14 mouse cellular contexts compared by ENCODE assay signal in the genomic region with DNA sequence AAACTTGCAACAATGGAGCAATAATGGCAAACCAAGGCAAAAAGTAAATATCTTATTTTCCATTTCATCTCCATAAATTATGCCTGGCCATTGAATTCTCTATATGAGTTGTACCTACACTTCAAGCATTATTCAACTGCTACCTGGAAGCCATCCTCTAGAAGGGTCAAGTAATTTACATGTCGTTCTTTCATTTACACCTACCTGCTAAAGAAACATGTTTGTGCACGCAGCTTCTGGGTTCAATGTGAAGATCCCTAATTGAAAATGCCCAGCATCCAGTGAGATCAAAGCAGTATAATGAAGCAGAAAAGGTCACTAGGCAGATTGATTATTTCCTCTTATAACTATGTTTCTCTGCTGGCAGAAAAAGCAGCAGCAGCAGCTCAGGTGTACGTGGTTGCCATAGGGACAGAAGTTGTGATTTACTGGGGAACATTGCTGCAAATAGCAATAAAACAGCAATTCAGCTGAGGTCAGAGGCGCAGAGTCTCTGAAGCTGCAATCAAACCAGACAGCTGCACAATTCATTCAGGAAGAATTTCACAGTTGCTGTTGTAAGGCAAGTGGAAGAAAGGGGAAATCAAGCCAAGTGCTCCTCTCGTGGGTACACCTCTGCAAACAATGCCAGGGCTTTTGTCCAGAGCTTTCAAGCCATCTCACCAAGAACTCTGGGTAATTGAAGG.
DNase-seq lines count a peak whose midpoint lies in the region; ATAC-seq and TF ChIP-seq lines count a peak whose summit lies in the region.
"Had no signal": no experiment of that assay in that cellular context is flagged by ENCODE, and none has a peak within 500 bp of the region (broad histone marks: within the 10 kb centered on the region; RNA-seq: fewer than 3 reads in every experiment).

No protein-coding gene starts in this region.

- WGBS in hindbrain, embryonic 15.5 days: 33% methylated on average over 5 of the region's 5 CpGs
- 14% methylated on average over 5 of the region's 5 CpGs for WGBS in limb, embryonic 14.5 days
- WGBS in heart, embryonic 10.5 days: 72% methylated on average over 5 of the region's 5 CpGs

- H3K9me3 ChIP-seq in hindbrain, embryonic 15.5 days: no peaks in the 10 kb centered on the region
- no peaks in the 10 kb centered on the region for H3K9me3 ChIP-seq in limb, embryonic 14.5 days (ENCODE audit: control insufficient read depth, low read length)
- H3K9me3 ChIP-seq in heart, embryonic 10.5 days: no peaks in the 10 kb centered on the region
- H3K9me3 ChIP-seq: liver, embryonic 12.5 days had no signal

- H3K4me2 ChIP-seq in hindbrain, embryonic 15.5 days: peak overlapping the region; percentile 25; the same call in 1 of the 2 replicates
- H3K4me2 ChIP-seq in limb, embryonic 14.5 days (replicated peaks; ENCODE audit: low read depth, low read length, severe bottlenecking): no peak overlapping the region
- H3K4me2 ChIP-seq: liver, embryonic 12.5 days had no signal

- H3K9ac ChIP-seq in hindbrain, embryonic 15.5 days: no peak overlapping the region
- H3K9ac ChIP-seq in limb, embryonic 14.5 days (ENCODE audit: low read depth, low read length, severe bottlenecking): no peak overlapping the region
- H3K9ac ChIP-seq: liver, embryonic 12.5 days had no signal

- H3K4me3 ChIP-seq in hindbrain, embryonic 15.5 days: no peak overlapping the region
- H3K4me3 ChIP-seq in limb, embryonic 14.5 days (replicated peaks; ENCODE audit: low read length): no peak overlapping the region
- no peak overlapping the region for H3K4me3 ChIP-seq in heart, embryonic 10.5 days
- H3K4me3 ChIP-seq: liver, embryonic 12.5 days had no signal

- H3K36me3 ChIP-seq in hindbrain, embryonic 15.5 days: no peaks in the 10 kb centered on the region
- no peaks in the 10 kb centered on the region for H3K36me3 ChIP-seq in limb, embryonic 14.5 days (ENCODE audit: control insufficient read depth, insufficient read depth, low read length)
- H3K36me3 ChIP-seq in heart, embryonic 10.5 days: no peaks in the 10 kb centered on the region
- H3K36me3 ChIP-seq: liver, embryonic 12.5 days had no signal

- ATAC-seq in hindbrain, embryonic 15.5 days (ENCODE audit: low FRiP score, low read depth): peak; percentile 89
- ATAC-seq in limb, embryonic 14.5 days (ENCODE audit: low FRiP score, low read depth): no peak
- ATAC-seq: liver, embryonic 12.5 days had no signal

- H3K27ac ChIP-seq in hindbrain, embryonic 15.5 days (replicated peaks): peak overlapping the region; percentile 75
- no peak overlapping the region for H3K27ac ChIP-seq in limb, embryonic 14.5 days (replicated peaks; ENCODE audit: low read depth, low read length)
- no peak overlapping the region for H3K27ac ChIP-seq in heart, embryonic 10.5 days
- H3K27ac ChIP-seq: liver, embryonic 12.5 days had no signal

- peaks cover 11% of the 10 kb centered on the region; the same call in 1 of the 2 replicates for H3K4me1 ChIP-seq in hindbrain, embryonic 15.5 days (replicated peaks)
- H3K4me1 ChIP-seq in limb, embryonic 14.5 days (ENCODE audit: control insufficient read depth, insufficient read depth, low read length): no peaks in the 10 kb centered on the region
- no peaks in the 10 kb centered on the region for H3K4me1 ChIP-seq in heart, embryonic 10.5 days
- H3K4me1 ChIP-seq: liver, embryonic 12.5 days had no signal

- TF ChIP-seq POLR2A in limb, embryonic 14.5 days (IDR thresholded peaks at IDR 0.05; ENCODE audit: borderline replicate concordance, extremely low read depth, insufficient read depth, insufficient read length): no peak

- H3K27me3 ChIP-seq in hindbrain, embryonic 15.5 days: no peaks in the 10 kb centered on the region
- no peaks in the 10 kb centered on the region for H3K27me3 ChIP-seq in limb, embryonic 14.5 days (ENCODE audit: control insufficient read depth, insufficient read depth, low read length)
- no peaks in the 10 kb centered on the region for H3K27me3 ChIP-seq in heart, embryonic 10.5 days (ENCODE audit: insufficient read depth, poor library complexity, severe bottlenecking)
- H3K27me3 ChIP-seq: liver, embryonic 12.5 days had no signal

- peak; percentile 10 to 27 for DNase-seq in adrenal gland, adult (ENCODE audit: inconsistent age in 2 of 2, low spot score in 1 of 2)
- no peak for DNase-seq in adrenal gland, postnatal 4 days (ENCODE audit: low spot score in 2 of 2)
- DNase-seq in brain, adult 2 months (ENCODE audit: low read depth, low spot score): peak; percentile 56
- DNase-seq in limb, embryonic 14.5 days (ENCODE audit: low spot score): peak; percentile 13
- no peak for DNase-seq in cerebellum, adult 9-11 months
- DNase-seq in heart, embryonic 10.5 days (ENCODE audit: low spot score): no peak
- no peak for DNase-seq in spleen, postnatal 36 days (ENCODE audit: low spot score in 2 of 2)
- DNase-seq: cerebellum, postnatal 36 days; heart, postnatal 10 days; lung, postnatal 10 days; right cerebral cortex, adult 18-20 months; thymus, postnatal 14 days had no signal

Comparison
In these comparisons a context has a peak if more than half of its experiments do, and no peak if none do; other contexts are left out.
1. DNase-seq: peak in adrenal gland, adult (2 of 2), brain, adult 2 months (single experiment) and limb, embryonic 14.5 days (single experiment); none in adrenal gland, postnatal 4 days (0 of 2), cerebellum, adult 9-11 months (single experiment), heart, embryonic 10.5 days (single experiment) and spleen, postnatal 36 days (0 of 2).